Mouse (Mus musculus) MEL (cell line): Measurements from ENCODE around the gene Zbtb7b. TPM values are rescaled to one million over a fixed set of nuclear protein-coding genes. Genes with fewer than 3 reads are reported as not detected.

Experiments used
- DNase-seq: peaks from one replicate; pipeline ENCODE4 v3.0.0; 2011; ENCODE audit warnings: low read depth, low spot score
- H3K27ac ChIP-seq: 2 replicates; pipeline ENCODE4 v1.5.1; 2012; ENCODE audit warnings: low read depth, mild to moderate bottlenecking, control low read depth, low read length, moderate library complexity; ENCODE audit not compliant: control insufficient read depth
- H3K27me3 ChIP-seq, 2 experiments: fragments of 150-350 bp in 1 of 2; sonication (generic) in 1 of 2; 2 replicates each; pipeline ENCODE4 v1.6.1; 2012; ENCODE audit warnings: low read length in 2 of 2, mild to moderate bottlenecking in 2 of 2, improper control_type of control experiment in 1 of 2, moderate library complexity in 1 of 2; ENCODE audit not compliant: insufficient read depth in 2 of 2, control insufficient read depth in 1 of 2
- H3K36me3 ChIP-seq, 2 experiments: 2 replicates each; pipeline ENCODE4 v1.6.1; 2012 to 2014; ENCODE audit warnings: low read length in 2 of 2, improper control_type of control experiment in 1 of 2, inconsistent platforms in 1 of 2, mild to moderate bottlenecking in 1 of 2; ENCODE audit not compliant: insufficient read depth in 2 of 2, control insufficient read depth in 1 of 2
- H3K4me1 ChIP-seq, 2 experiments: fragments of 150-350 bp in 1 of 2; sonication (generic) in 1 of 2; 2 replicates each; pipeline ENCODE4 v1.6.1; 2012; ENCODE audit warnings: low read length in 2 of 2, improper control_type of control experiment in 1 of 2, mild to moderate bottlenecking in 1 of 2; ENCODE audit not compliant: insufficient read depth in 2 of 2, control insufficient read depth in 1 of 2
- H3K4me3 ChIP-seq, 2 experiments: fragments of 150-350 bp in 1 of 2; sonication (generic) in 1 of 2; 2 replicates each; pipeline ENCODE4 v1.5.1; 2012; ENCODE audit warnings: low read depth in 2 of 2, low read length in 2 of 2, mild to moderate bottlenecking in 2 of 2, moderate library complexity in 2 of 2, control low read depth in 1 of 2, improper control_type of control experiment in 1 of 2; ENCODE audit not compliant: control insufficient read depth in 1 of 2, insufficient read depth in 1 of 2
- H3K79me2 ChIP-seq: 2 replicates; pipeline ENCODE4 v1.6.1; 2012; ENCODE audit warnings: mild to moderate bottlenecking, low read length, moderate library complexity; ENCODE audit not compliant: control insufficient read depth, poor library complexity, insufficient read depth
- H3K9ac ChIP-seq: 2 replicates; pipeline ENCODE4 v1.6.1; 2012; ENCODE audit warnings: low read depth, mild to moderate bottlenecking, control low read depth, low read length, moderate library complexity; ENCODE audit not compliant: control insufficient read depth, poor library complexity, severe bottlenecking
- H3K9me3 ChIP-seq: fragments of 150-350 bp; sonication (generic); replicated peaks from 2 replicates; pipeline ENCODE4 v1.6.1; 2012; ENCODE audit warnings: mild to moderate bottlenecking, low read length, improper control_type of control experiment, moderate library complexity; ENCODE audit not compliant: insufficient read depth
- CHD1 ChIP-seq: IDR thresholded peaks from 2 replicates; pipeline ENCODE4 v1.6.1; 2012; ENCODE audit warnings: low read depth, mild to moderate bottlenecking, inconsistent platforms, low read length, improper control_type of control experiment
- CHD2 ChIP-seq: IDR thresholded peaks from 2 replicates; pipeline ENCODE4 v1.6.1; 2011; ENCODE audit warnings: low read length, improper control_type of control experiment
- CTCF ChIP-seq, 3 experiments: IDR thresholded peaks in 2 of 3; conservative IDR thresholded peaks in 1 of 3; 2 replicates each; pipeline ENCODE4 v1.5.1; 2011 to 2012; ENCODE audit warnings: low read length in 3 of 3, low read depth in 2 of 3, mild to moderate bottlenecking in 2 of 3, improper control_type of control experiment in 1 of 3, inconsistent platforms in 1 of 3, mixed read lengths in 1 of 3, moderate library complexity in 1 of 3; ENCODE audit not compliant: control insufficient read depth in 1 of 3, insufficient read depth in 1 of 3, poor library complexity in 1 of 3, severe bottlenecking in 1 of 3
- E2F4 ChIP-seq: IDR thresholded peaks from 2 replicates; pipeline ENCODE4 v1.6.1; 2011; ENCODE audit warnings: low read depth, low read length, improper control_type of control experiment, borderline replicate concordance
- ELF1 ChIP-seq: IDR thresholded peaks from 2 replicates; pipeline ENCODE4 v1.6.1; 2014; ENCODE audit warnings: low read depth, mild to moderate bottlenecking, inconsistent platforms, low read length, improper control_type of control experiment, moderate library complexity
- EP300 ChIP-seq, 2 experiments: IDR thresholded peaks; 2 replicates each; pipeline ENCODE4 v1.6.1; 2011; ENCODE audit warnings: improper control_type of control experiment in 2 of 2, low read length in 2 of 2, low read depth in 1 of 2, mild to moderate bottlenecking in 1 of 2
- ETS1 ChIP-seq: IDR thresholded peaks from 2 replicates; pipeline ENCODE4 v1.6.1; 2012; ENCODE audit warnings: low read depth, mild to moderate bottlenecking, inconsistent platforms, low read length, improper control_type of control experiment, moderate library complexity
- GABPA ChIP-seq: IDR thresholded peaks from 2 replicates; pipeline ENCODE4 v1.6.1; 2012; ENCODE audit warnings: low read depth, mild to moderate bottlenecking, inconsistent platforms, low read length, improper control_type of control experiment, moderate library complexity
- GATA1 ChIP-seq: IDR thresholded peaks from 2 replicates; pipeline ENCODE4 v1.6.1; 2011; ENCODE audit warnings: low read depth, low read length, improper control_type of control experiment
- JUND ChIP-seq: IDR thresholded peaks from 2 replicates; pipeline ENCODE4 v1.6.1; 2011; ENCODE audit warnings: low read depth, mild to moderate bottlenecking, improper control_type of control experiment, low read length
- KAT2A ChIP-seq: conservative IDR thresholded peaks from 2 replicates; pipeline ENCODE4 v1.6.1; 2012; ENCODE audit warnings: low read depth, low read length, improper control_type of control experiment, inconsistent platforms
- MAFK ChIP-seq: IDR thresholded peaks from 2 replicates; pipeline ENCODE4 v1.6.1; 2011; ENCODE audit warnings: low read depth, mild to moderate bottlenecking, low read length, improper control_type of control experiment, borderline replicate concordance
- MAX ChIP-seq: IDR thresholded peaks from 2 replicates; pipeline ENCODE4 v1.6.1; 2011; ENCODE audit warnings: low read length, improper control_type of control experiment
- MXI1 ChIP-seq: IDR thresholded peaks from 2 replicates; pipeline ENCODE4 v1.6.1; 2011; ENCODE audit warnings: mild to moderate bottlenecking, low read depth, low read length, improper control_type of control experiment
- MYB ChIP-seq: IDR thresholded peaks from 2 replicates; pipeline ENCODE4 v1.6.1; 2011; ENCODE audit warnings: mild to moderate bottlenecking, low read depth, low read length, improper control_type of control experiment
- MYC ChIP-seq: IDR thresholded peaks from 2 replicates; pipeline ENCODE4 v1.6.1; 2011; ENCODE audit warnings: low read depth, mild to moderate bottlenecking, low read length, improper control_type of control experiment, moderate library complexity
- NELFE ChIP-seq: IDR thresholded peaks from 2 replicates; pipeline ENCODE4 v1.6.1; 2011; ENCODE audit warnings: low read depth, low read length, improper control_type of control experiment
- NRF1 ChIP-seq: IDR thresholded peaks from 2 replicates; pipeline ENCODE4 v1.6.1; 2014; ENCODE audit warnings: low read depth, mild to moderate bottlenecking, inconsistent platforms, low read length, improper control_type of control experiment, moderate library complexity; ENCODE audit not compliant: poor library complexity, insufficient read depth, severe bottlenecking
- POLR2A ChIP-seq, 2 experiments: IDR thresholded peaks; 2 replicates each; pipeline ENCODE4 v1.6.1; 2011 to 2012; ENCODE audit warnings: low read length in 2 of 2, mild to moderate bottlenecking in 2 of 2, control low read depth in 1 of 2, improper control_type of control experiment in 1 of 2, low read depth in 1 of 2, moderate library complexity in 1 of 2; ENCODE audit not compliant: control insufficient read depth in 1 of 2, insufficient read depth in 1 of 2, poor library complexity in 1 of 2
- POLR2AphosphoS2 ChIP-seq: IDR thresholded peaks from 2 replicates; pipeline ENCODE4 v1.6.1; 2011; ENCODE audit warnings: low read length, improper control_type of control experiment
- POLR2AphosphoS5 ChIP-seq: IDR thresholded peaks from 2 replicates; pipeline ENCODE4 v1.6.1; 2012; ENCODE audit warnings: low read depth, borderline replicate concordance, mild to moderate bottlenecking, inconsistent platforms, low read length, moderate library complexity, mixed read lengths
- RAD21 ChIP-seq: IDR thresholded peaks from 2 replicates; pipeline ENCODE4 v1.6.1; 2011; ENCODE audit warnings: mild to moderate bottlenecking, low read depth, low read length, improper control_type of control experiment
- RCOR1 ChIP-seq: IDR thresholded peaks from 2 replicates; pipeline ENCODE4 v1.6.1; 2012; ENCODE audit warnings: low read depth, mild to moderate bottlenecking, inconsistent platforms, low read length, improper control_type of control experiment
- SIN3A ChIP-seq: IDR thresholded peaks from 2 replicates; pipeline ENCODE4 v1.6.1; 2012; ENCODE audit warnings: low read length, improper control_type of control experiment, inconsistent platforms
- SMC3 ChIP-seq: IDR thresholded peaks from 2 replicates; pipeline ENCODE4 v1.6.1; 2011; ENCODE audit warnings: low read depth, low read length, improper control_type of control experiment
- TAL1 ChIP-seq: IDR thresholded peaks from 2 replicates; pipeline ENCODE4 v1.6.1; 2012; ENCODE audit warnings: mild to moderate bottlenecking, inconsistent platforms, low read length, moderate library complexity, mixed read lengths
- TBP ChIP-seq: IDR thresholded peaks from 2 replicates; pipeline ENCODE4 v1.8.0; 2011; ENCODE audit warnings: low read depth, low read length, improper control_type of control experiment
- TCF12 ChIP-seq: IDR thresholded peaks from 2 replicates; pipeline ENCODE4 v1.6.1; 2014; ENCODE audit warnings: low read depth, mild to moderate bottlenecking, inconsistent platforms, low read length, improper control_type of control experiment, moderate library complexity
- UBTF ChIP-seq: IDR thresholded peaks from 2 replicates; pipeline ENCODE4 v1.6.1; 2012; ENCODE audit warnings: low read depth, mild to moderate bottlenecking, inconsistent platforms, low read length, improper control_type of control experiment, moderate library complexity, borderline replicate concordance; ENCODE audit not compliant: insufficient read depth
- USF1 ChIP-seq: IDR thresholded peaks from 2 replicates; pipeline ENCODE4 v1.6.1; 2014; ENCODE audit warnings: low read depth, mild to moderate bottlenecking, inconsistent platforms, low read length, improper control_type of control experiment, moderate library complexity
- USF2 ChIP-seq, 2 experiments: IDR thresholded peaks; 2 replicates each; pipeline ENCODE4 v1.6.1; 2011 to 2012; ENCODE audit warnings: improper control_type of control experiment in 2 of 2, low read length in 2 of 2, borderline replicate concordance in 1 of 2, inconsistent platforms in 1 of 2, low read depth in 1 of 2, mild to moderate bottlenecking in 1 of 2; ENCODE audit not compliant: insufficient read depth in 1 of 2
- ZC3H11A ChIP-seq: IDR thresholded peaks from 2 replicates; pipeline ENCODE4 v1.6.1; 2012; ENCODE audit warnings: low read depth, mild to moderate bottlenecking, inconsistent platforms, low read length, improper control_type of control experiment
- ZKSCAN1 ChIP-seq: IDR thresholded peaks from 2 replicates; pipeline ENCODE4 v1.6.1; 2012; ENCODE audit warnings: low read depth, mild to moderate bottlenecking, inconsistent platforms, low read length, improper control_type of control experiment, moderate library complexity
- ZMIZ1 ChIP-seq: IDR thresholded peaks from 2 replicates; pipeline ENCODE4 v1.6.1; 2012; ENCODE audit warnings: low read depth, mild to moderate bottlenecking, inconsistent platforms, low read length, improper control_type of control experiment, moderate library complexity
- ZNF384 ChIP-seq: IDR thresholded peaks from 2 replicates; pipeline ENCODE4 v1.6.1; 2012; ENCODE audit warnings: low read depth, mild to moderate bottlenecking, inconsistent platforms, low read length, improper control_type of control experiment
- polyA plus RNA-seq, 2 experiments: library from polyadenylated mRNA; stranded (reverse) in 1 of 2; unstranded in 1 of 2; fragments of >175 nt in 1 of 2; fragments of >200 nt in 1 of 2; gene quantifications; 2 replicates each; pipeline versions ENCODE4 v1.2.1 to v1.2.4; 2012; ENCODE audit warnings: low replicate concordance in 2 of 2, low read depth in 1 of 2; ENCODE audit not compliant: insufficient read length in 2 of 2, insufficient read depth in 1 of 2, missing spikeins in 1 of 2
- total RNA-seq: library from RNA; depleted of rRNA; stranded (reverse); fragments of 300-350 nt; gene quantifications from 2 replicates; pipeline ENCODE4 v1.2.3, GENCODE M21; 2012

The Zbtb7b gene
- total and polyA plus RNA-seq, 3 experiments, result 8.5 to 20.1 TPM; not detected in 1

- H3K27me3 ChIP-seq, result no peaks in the 10 kb centered on the region
- peaks cover under 1 to 13% of the 10 kb centered on the region in 2 experiments for H3K4me1 ChIP-seq
- DNase-seq, result peak; percentile 100
- peak within 1 kb of the TSS; percentile 52 to 92 for H3K4me3 ChIP-seq
- peak within 1 kb of the TSS; percentile 89 for H3K9ac ChIP-seq
- peaks cover 20% of the 10 kb centered on the region for H3K79me2 ChIP-seq
- peak within 1 kb of the TSS; percentile 96 for H3K27ac ChIP-seq
- H3K9me3 ChIP-seq, result no peaks in the 10 kb centered on the region
- peaks cover 6 to 18% of the 10 kb centered on the region in 2 experiments for H3K36me3 ChIP-seq
- TF ChIP-seq RAD21, result no peak
- peak; percentile 50; the same call in 1 of the 2 replicates for TF ChIP-seq USF1
- no peak for TF ChIP-seq ZNF384
- no peak for TF ChIP-seq MAFK
- TF ChIP-seq RCOR1, result 0 out of 2 replicates have a peak, but pooled peaks have one; percentile 36
- TF ChIP-seq MYB, result no peak
- TF ChIP-seq MAX, result peak; percentile 64; the same call in 1 of the 2 replicates
- no peak for TF ChIP-seq ZC3H11A
- peak; percentile 96 for TF ChIP-seq CHD2
- TF ChIP-seq MYC, result peak; percentile 77
- peak; percentile 47 for TF ChIP-seq ETS1
- no peak for TF ChIP-seq E2F4
- peak; percentile 98 for TF ChIP-seq ELF1
- no peak for TF ChIP-seq CTCF (IDR thresholded peaks at IDR 0.05 in 2 of 3, conservative IDR thresholded peaks at IDR 0.05 in 1 of 3; ENCODE audit: control insufficient read depth in 1 of 3, insufficient read depth in 1 of 3, low read depth in 2 of 3, low read length in 3 of 3, poor library complexity in 1 of 3, severe bottlenecking in 1 of 3)
- peak; percentile 99 for TF ChIP-seq SIN3A
- TF ChIP-seq USF2 (IDR thresholded peaks at IDR 0.05; ENCODE audit: borderline replicate concordance in 1 of 2, insufficient read depth in 1 of 2, low read depth in 1 of 2, low read length in 2 of 2), result no peak
- TF ChIP-seq TAL1, result no peak
- TF ChIP-seq TCF12, result 0 out of 2 replicates have a peak, but pooled peaks have one; percentile 23
- TF ChIP-seq GABPA, result no peak
- TF ChIP-seq KAT2A, result peak; percentile 76
- peak; percentile 84 for TF ChIP-seq TBP
- TF ChIP-seq GATA1, result peak; percentile 41; the same call in 1 of the 2 replicates
- peak; percentile 69; the same call in 1 of the 2 replicates for TF ChIP-seq NELFE
- TF ChIP-seq POLR2A (IDR thresholded peaks at IDR 0.05; ENCODE audit: control insufficient read depth in 1 of 2, insufficient read depth in 1 of 2, low read depth in 1 of 2, low read length in 2 of 2, poor library complexity in 1 of 2), result peak; percentile 35 to 86; a peak in 3 of 4 replicates
- TF ChIP-seq POLR2AphosphoS2, result peak; percentile 89; the same call in 1 of the 2 replicates
- no peak for TF ChIP-seq SMC3
- no peak for TF ChIP-seq CHD1
- TF ChIP-seq EP300 (IDR thresholded peaks at IDR 0.05; ENCODE audit: low read depth in 1 of 2, low read length in 2 of 2), result no peak
- TF ChIP-seq POLR2AphosphoS5, result no peak
- no peak; the same call in 1 of the 2 replicates for TF ChIP-seq ZMIZ1
- 0 out of 2 replicates have a peak, but pooled peaks have one; percentile 35 for TF ChIP-seq JUND
- TF ChIP-seq NRF1, result 0 out of 2 replicates have a peak, but pooled peaks have one; percentile 17
- peak; percentile 85 for TF ChIP-seq MXI1
- TF ChIP-seq ZKSCAN1, result no peak
- no peak for TF ChIP-seq UBTF
Measured at GRCm38 (mm10) chr3:89411490-89412393, 17.2 kb upstream of the Zbtb7b start, which contains the start of gene Flad1. Flad1 (minus strand) TSS chr3:89411870.
